Mouse (Mus musculus) embryonic facial prominence, embryonic 11.5 days (tissue): ENCODE measurements at regions not wholly inside any gene's neighbourhood (a gene's known extent, or its start where the extent isn't known, plus 50 kb on each side); places are given as distances from the start of the nearest gene placed in this dataset.

Experiments
- ATAC-seq: fragments of 200-750 bp; cut with Nextera tagmentation; replicated peaks from 2 replicates; pipeline ENCODE4 v1.8.0; 2017; ENCODE audit warnings: low read depth; ENCODE audit not compliant: insufficient number of reproducible peaks, low FRiP score, low TSS enrichment
- DNase-seq: peaks from one replicate; pipeline ENCODE4 v3.0.0-alpha.2; 2015; ENCODE audit warnings: low spot score
- H3K27ac ChIP-seq: fragments of 300-500 bp; sonication (generic); replicated peaks from 2 replicates; pipeline ENCODE4 v1.5.1; 2014; ENCODE audit warnings: mild to moderate bottlenecking, low read depth, low read length, control low read depth
- H3K27me3 ChIP-seq: fragments of 300-500 bp; sonication (generic); 2 replicates; pipeline ENCODE4 v1.6.1; 2014; ENCODE audit warnings: mild to moderate bottlenecking, low read length, moderate library complexity, mixed read lengths; ENCODE audit not compliant: control insufficient read depth, insufficient read depth
- H3K36me3 ChIP-seq: fragments of 300-500 bp; sonication (generic); replicated peaks from 2 replicates; pipeline ENCODE4 v1.6.1; 2014; ENCODE audit warnings: low read depth, mild to moderate bottlenecking, low read length, moderate library complexity, mixed read lengths; ENCODE audit not compliant: control insufficient read depth, insufficient read depth
- H3K4me1 ChIP-seq: fragments of 300-500 bp; sonication (generic); 2 replicates; pipeline ENCODE4 v1.6.1; 2014; ENCODE audit warnings: low read length, mixed read lengths; ENCODE audit not compliant: control insufficient read depth, insufficient read depth
- H3K4me2 ChIP-seq: fragments of 300-500 bp; sonication (generic); 2 replicates; pipeline ENCODE4 v1.6.1; 2014; ENCODE audit warnings: low read depth, mild to moderate bottlenecking, control low read depth, low read length, moderate library complexity
- H3K4me3 ChIP-seq: fragments of 300-500 bp; sonication (generic); 2 replicates; pipeline ENCODE4 v1.5.1; 2014; ENCODE audit warnings: low read depth, low read length, control low read depth
- H3K9ac ChIP-seq: fragments of 300-500 bp; sonication (generic); replicated peaks from 2 replicates; pipeline ENCODE4 v1.6.1; 2014; ENCODE audit warnings: mild to moderate bottlenecking, control low read depth, low read length
- H3K9me3 ChIP-seq: fragments of 300-500 bp; sonication (generic); replicated peaks from 2 replicates; pipeline ENCODE4 v1.6.1; 2016; ENCODE audit warnings: mild to moderate bottlenecking, low read length, inconsistent platforms, mixed read lengths; ENCODE audit not compliant: control insufficient read depth
- WGBS: fragments of 180-500 bp; shearing (Covaris S2); extraction: QIAGEN DNeasy Blood & Tissue Kit; methylation state at CpG from one replicate; pipeline ENCODE4 v1.1.7; 2014; 5-methylcytosine and 5-hydroxymethylcytosine counted together

- Histone ChIP-seq H3K9me3 (no peaks in the 10 kb centered on the region), H3K4me1 (no peaks in the 10 kb centered on the region; the same call in 1 of the 2 replicates), H3K9ac (no peak overlapping the region), H3K27ac (no peak overlapping the region), H3K36me3 (no peaks in the 10 kb centered on the region), H3K27me3 (no peaks in the 10 kb centered on the region), H3K4me2 (no peak overlapping the region), H3K4me3 (no peak overlapping the region)
- DNase-seq = no peak
- ATAC-seq = no peak
- WGBS = 64% methylated on average over 6 of the region's 6 CpGs
Measured at GRCm38 (mm10) chr13:52114962-52115361, 268.5 kb downstream of the Gadd45g start.

GRCm38 (mm10) chr13:52116241-52116640 is 269.8 kb downstream of the Gadd45g start:
- Histone ChIP-seq H3K9ac (no peak overlapping the region), H3K36me3 (no peaks in the 10 kb centered on the region), H3K4me1 (no peaks in the 10 kb centered on the region; the same call in 1 of the 2 replicates), H3K27me3 (no peaks in the 10 kb centered on the region), H3K9me3 (no peaks in the 10 kb centered on the region), H3K4me3 (no peak overlapping the region), H3K27ac (no peak overlapping the region), H3K4me2 (no peak overlapping the region)
- ATAC-seq (no peak), DNase-seq (no peak)
- 57% methylated on average over 4 of the region's 4 CpGs for WGBS

DNA sequence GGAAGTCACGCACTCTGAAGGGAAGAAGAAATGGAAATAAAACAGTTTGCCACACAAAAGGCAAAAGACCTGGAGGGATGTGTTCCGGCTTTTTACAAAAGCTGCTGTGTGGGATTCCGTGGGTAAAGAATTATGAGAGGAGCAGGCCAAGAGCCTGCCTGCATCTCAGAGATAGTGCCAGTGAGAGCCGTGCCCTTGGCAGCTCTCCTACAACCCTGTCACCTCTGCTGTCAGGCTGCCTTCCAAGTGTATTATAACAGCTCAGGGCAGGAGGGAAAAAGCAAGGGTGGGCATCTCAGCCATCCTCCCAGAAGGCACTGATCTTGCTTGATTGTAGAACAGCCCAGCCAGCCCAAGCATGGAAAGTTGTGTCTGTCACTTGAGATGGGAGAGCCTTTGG is 270.3 kb downstream of the Gadd45g start:
- H3K4me1 ChIP-seq = no peaks in the 10 kb centered on the region; the same call in 1 of the 2 replicates
- H3K36me3 ChIP-seq = no peaks in the 10 kb centered on the region
- ATAC-seq (no peak), DNase-seq (no peak)
- no peak overlapping the region for H3K27ac ChIP-seq
- H3K4me2 ChIP-seq = no peak overlapping the region
- no peak overlapping the region for H3K9ac ChIP-seq
- H3K9me3 ChIP-seq = no peaks in the 10 kb centered on the region
- H3K4me3 ChIP-seq = no peak overlapping the region
- no peaks in the 10 kb centered on the region for H3K27me3 ChIP-seq
- 48% methylated on average over 4 of the region's 4 CpGs for WGBS

DNA sequence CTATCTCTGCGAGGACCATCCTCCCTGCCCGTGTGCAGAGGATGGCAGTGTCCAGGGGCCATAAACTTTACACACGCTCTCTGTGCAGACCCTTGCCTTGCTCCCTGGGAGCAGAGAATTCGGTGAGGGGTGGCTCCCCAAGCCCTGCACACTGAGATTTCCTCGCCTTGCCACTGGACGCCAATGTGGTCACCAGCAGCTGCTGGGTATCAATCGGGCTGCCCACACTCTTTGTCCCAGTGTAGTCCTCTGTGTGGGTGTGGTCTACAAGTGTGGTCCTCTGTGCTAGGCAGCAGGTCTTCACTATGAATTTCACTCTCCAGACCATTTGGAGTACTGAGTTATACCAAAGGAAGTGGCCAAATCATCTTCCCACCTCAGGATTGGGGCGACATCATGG is 274.3 kb downstream of the Gadd45g start:
- Histone ChIP-seq H3K27me3 (no peaks in the 10 kb centered on the region), H3K9me3 (no peaks in the 10 kb centered on the region), H3K4me3 (no peak overlapping the region), H3K27ac (no peak overlapping the region), H3K4me1 (no peaks in the 10 kb centered on the region; the same call in 1 of the 2 replicates), H3K4me2 (no peak overlapping the region), H3K36me3 (no peaks in the 10 kb centered on the region), H3K9ac (no peak overlapping the region)
- 90% methylated on average over 8 of the region's 8 CpGs for WGBS
- ATAC-seq (no peak), DNase-seq (no peak)

DNA sequence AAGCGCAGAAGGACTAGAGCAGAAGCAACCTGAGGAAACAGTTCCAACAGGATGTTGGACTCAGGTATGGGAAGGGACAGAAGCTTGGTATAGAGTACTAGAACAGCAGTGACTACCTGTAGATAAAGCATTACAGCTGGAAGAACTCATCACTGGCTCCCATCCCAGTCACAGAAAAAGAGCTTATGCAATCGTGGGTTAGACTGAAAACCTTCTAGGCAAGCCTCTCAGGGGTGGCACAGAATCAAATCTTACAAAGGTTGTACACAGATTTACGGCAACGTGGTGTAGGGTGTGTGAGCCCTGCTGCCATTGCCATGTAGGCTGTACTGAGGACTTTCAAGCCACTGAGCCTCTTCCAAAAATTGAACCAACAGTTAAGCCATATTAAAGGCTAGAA is 278.6 kb downstream of the Gadd45g start:
- no peaks in the 10 kb centered on the region for H3K36me3 ChIP-seq
- H3K4me3 ChIP-seq = no peak overlapping the region
- no peak overlapping the region for H3K27ac ChIP-seq
- H3K9me3 ChIP-seq = no peaks in the 10 kb centered on the region
- 85% methylated on average over 4 of the region's 4 CpGs for WGBS
- no peak overlapping the region for H3K9ac ChIP-seq
- no peak for ATAC-seq
- no peaks in the 10 kb centered on the region for H3K27me3 ChIP-seq
- no peak overlapping the region for H3K4me2 ChIP-seq
- DNase-seq = no peak
- no peaks in the 10 kb centered on the region for H3K4me1 ChIP-seq

DNA sequence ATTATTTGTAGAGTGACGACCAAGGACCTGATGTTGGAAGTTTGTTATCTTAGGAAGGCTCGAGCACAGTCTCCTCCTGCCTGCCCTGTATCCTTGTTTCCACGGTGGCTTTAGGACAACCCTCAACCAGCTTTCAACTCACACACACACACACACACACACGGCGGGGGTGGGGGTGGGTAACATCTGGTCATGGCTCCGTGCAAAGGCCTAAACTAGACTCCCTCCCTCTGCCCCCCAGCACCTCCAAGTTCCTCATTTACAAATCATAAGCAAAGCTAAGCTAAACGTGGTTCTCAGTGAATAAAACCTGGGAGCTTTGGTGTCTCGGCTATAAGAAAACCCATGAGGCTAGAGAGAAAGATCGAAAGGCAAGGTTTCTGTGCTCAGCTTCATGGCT is 281.3 kb downstream of the Gadd45g start:
- Histone ChIP-seq H3K36me3 (no peaks in the 10 kb centered on the region), H3K4me3 (no peak overlapping the region), H3K9me3 (no peaks in the 10 kb centered on the region), H3K27me3 (no peaks in the 10 kb centered on the region), H3K27ac (no peak overlapping the region), H3K4me1 (no peaks in the 10 kb centered on the region), H3K4me2 (no peak overlapping the region), H3K9ac (no peak overlapping the region)
- ATAC-seq (no peak), DNase-seq (no peak)
- WGBS = 76% methylated on average over 9 of the region's 9 CpGs

GRCm38 (mm10) chr13:52129466-52129865 is 283.0 kb downstream of the Gadd45g start:
- no peaks in the 10 kb centered on the region for H3K9me3 ChIP-seq
- H3K27me3 ChIP-seq = no peaks in the 10 kb centered on the region
- DNase-seq (no peak), ATAC-seq (no peak)
- no peaks in the 10 kb centered on the region for H3K36me3 ChIP-seq
- no peak overlapping the region for H3K4me2 ChIP-seq
- H3K9ac ChIP-seq = no peak overlapping the region
- WGBS = 88% methylated on average over 4 of the region's 4 CpGs
- H3K4me1 ChIP-seq = no peaks in the 10 kb centered on the region
- H3K27ac ChIP-seq = no peak overlapping the region
- H3K4me3 ChIP-seq = no peak overlapping the region

- no peaks in the 10 kb centered on the region for H3K27me3 ChIP-seq
- DNase-seq = no peak
- H3K4me3 ChIP-seq = no peak overlapping the region
- H3K4me2 ChIP-seq = no peak overlapping the region
- H3K9ac ChIP-seq = no peak overlapping the region
- no peak overlapping the region for H3K27ac ChIP-seq
- 65% methylated on average over 3 of the region's 3 CpGs for WGBS
- no peaks in the 10 kb centered on the region for H3K9me3 ChIP-seq
- H3K36me3 ChIP-seq = no peaks in the 10 kb centered on the region
- no peak for ATAC-seq
- H3K4me1 ChIP-seq = no peaks in the 10 kb centered on the region
Measured at GRCm38 (mm10) chr13:52133202-52133601, 286.7 kb downstream of the Gadd45g start.
